Mouse (Mus musculus) cerebellum, adult 2 months (tissue): ENCODE results near the gene Brca2. TPM values are rescaled to one million over a fixed set of nuclear protein-coding genes. Genes with fewer than 3 reads are reported as not detected.

Experiments used
- DNase-seq, 2 experiments: peaks; one replicate each; pipeline ENCODE4 v3.0.0; 2021
- H3K27ac ChIP-seq: fragments of 200-500 bp; 2 replicates; pipeline ENCODE4 v1.5.1; 2012; ENCODE audit warnings: low read length, control low read depth, inconsistent platforms; ENCODE audit not compliant: insufficient read depth
- H3K27me3 ChIP-seq: fragments of 200-500 bp; 2 replicates; pipeline ENCODE4 v1.6.1; 2012; ENCODE audit warnings: inconsistent platforms, mild to moderate bottlenecking, low read length, moderate library complexity; ENCODE audit not compliant: control insufficient read depth, insufficient read depth
- H3K4me1 ChIP-seq: fragments of 200-500 bp; 2 replicates; pipeline ENCODE4 v1.6.1; 2011; ENCODE audit warnings: low read length; ENCODE audit not compliant: control insufficient read depth, insufficient read depth
- H3K4me3 ChIP-seq: fragments of 200-500 bp; replicated peaks from 2 replicates; pipeline ENCODE3; 2011; ENCODE audit warnings: mild to moderate bottlenecking, low read depth, low read length, control low read depth; ENCODE audit not compliant: insufficient read depth
- CTCF ChIP-seq: fragments of 200-500 bp; IDR thresholded peaks from 2 replicates; pipeline ENCODE4 v1.5.1; 2011; ENCODE audit warnings: low read depth, mild to moderate bottlenecking, control low read depth, low read length, moderate library complexity, borderline replicate concordance; ENCODE audit not compliant: insufficient read depth
- POLR2A ChIP-seq: fragments of 200-500 bp; IDR thresholded peaks from 2 replicates; pipeline ENCODE4 v1.6.1; 2011; ENCODE audit warnings: low read length, control low read depth, borderline replicate concordance; ENCODE audit not compliant: insufficient read depth
- WGBS: fragments of 180-500 bp; shearing (Covaris S2); methylation state at CpG from one replicate; pipeline ENCODE4 v1.1.7; 2018; 5-methylcytosine and 5-hydroxymethylcytosine counted together
- polyA plus RNA-seq: library from polyadenylated mRNA; depleted of rRNA; stranded (reverse); fragments of >200 nt; gene quantifications from 2 replicates; pipeline ENCODE4 v1.2.3, GENCODE M21; 2012

The Brca2 gene
- polyA plus RNA-seq, 1 experiment, result 7.1 TPM

- Histone ChIP-seq H3K4me1 (no peaks in the 10 kb centered on the region), H3K27me3 (no peaks in the 10 kb centered on the region), H3K4me3 (no peak overlapping the region), H3K27ac (no peak overlapping the region)
- TF ChIP-seq CTCF (no peak), POLR2A (no peak)
- DNase-seq, result no peak
- 49% methylated on average over 3 of the region's 3 CpGs for WGBS
Observed at GRCm38 (mm10) chr5:150551637-150552036, 29.2 kb downstream of the Brca2 start.

- Histone ChIP-seq H3K4me1 (no peaks in the 10 kb centered on the region), H3K27ac (no peak overlapping the region), H3K27me3 (no peaks in the 10 kb centered on the region), H3K4me3 (no peak overlapping the region)
- DNase-seq, result no peak
- WGBS, result 92% methylated on average over 6 of the region's 6 CpGs
- TF ChIP-seq CTCF, result no peak
Observed at GRCm38 (mm10) chr5:150559519-150560103, 37.2 kb downstream of the Brca2 start.

GRCm38 (mm10) chr5:150560851-150561250 lies 38.4 kb downstream of the Brca2 start:
- WGBS, result 93% methylated on average over 5 of the region's 5 CpGs
- DNase-seq, result no peak

GRCm38 (mm10) chr5:150561376-150561775 lies 38.9 kb downstream of the Brca2 start:
- no peaks in the 10 kb centered on the region for H3K27me3 ChIP-seq
- DNase-seq, result no peak
- TF ChIP-seq CTCF (no peak), POLR2A (no peak)
- no peak overlapping the region for H3K27ac ChIP-seq
- H3K4me1 ChIP-seq, result no peaks in the 10 kb centered on the region
- no peak overlapping the region for H3K4me3 ChIP-seq

More at GRCm38 (mm10) chr5:150560851-150561250, 38.4 kb downstream of the Brca2 start:
- TF ChIP-seq POLR2A (no peak), CTCF (no peak)
- no peaks in the 10 kb centered on the region for H3K27me3 ChIP-seq
- H3K27ac ChIP-seq, result no peak overlapping the region
- no peaks in the 10 kb centered on the region for H3K4me1 ChIP-seq
- no peak overlapping the region for H3K4me3 ChIP-seq

- H3K27ac ChIP-seq, result no peak overlapping the region
- DNase-seq, result no peak
- H3K4me3 ChIP-seq, result no peak overlapping the region
- TF ChIP-seq POLR2A, result no peak
- TF ChIP-seq CTCF, result no peak
- WGBS, result 92% methylated on average over 5 of the region's 5 CpGs
- H3K4me1 ChIP-seq, result no peaks in the 10 kb centered on the region
- H3K27me3 ChIP-seq, result no peaks in the 10 kb centered on the region
Observed at GRCm38 (mm10) chr5:150561783-150562182, 39.4 kb downstream of the Brca2 start.

GRCm38 (mm10) chr5:150564426-150564825 lies 42.0 kb downstream of the Brca2 start:
- no peak for DNase-seq
- Histone ChIP-seq H3K4me1 (no peaks in the 10 kb centered on the region), H3K27me3 (no peaks in the 10 kb centered on the region), H3K4me3 (no peak overlapping the region), H3K27ac (no peak overlapping the region)
- 98% methylated on average over 6 of the region's 6 CpGs for WGBS
- TF ChIP-seq CTCF (no peak), POLR2A (no peak)

GRCm38 (mm10) chr5:150566226-150566625 lies 43.8 kb downstream of the Brca2 start:
- H3K4me3 ChIP-seq, result no peak overlapping the region
- TF ChIP-seq POLR2A (no peak), CTCF (no peak)
- H3K27ac ChIP-seq, result no peak overlapping the region
- H3K27me3 ChIP-seq, result no peaks in the 10 kb centered on the region
- 60% methylated on average over 3 of the region's 3 CpGs for WGBS
- DNase-seq, result no peak
- H3K4me1 ChIP-seq, result no peaks in the 10 kb centered on the region

- Histone ChIP-seq H3K4me3 (no peak overlapping the region), H3K4me1 (no peaks in the 10 kb centered on the region), H3K27ac (no peak overlapping the region), H3K27me3 (no peaks in the 10 kb centered on the region)
- 89% methylated on average over 5 of the region's 5 CpGs for WGBS
- no peak for DNase-seq
- no peak for TF ChIP-seq CTCF
- no peak for TF ChIP-seq POLR2A
Observed at GRCm38 (mm10) chr5:150566971-150567370, 44.5 kb downstream of the Brca2 start.
